Mouse (Mus musculus) small intestine, adult 2 months (tissue): Measurements from ENCODE around the gene Thap3. TPM values are rescaled to one million over a fixed set of nuclear protein-coding genes. Genes with fewer than 3 reads are reported as not detected.

ENCODE experiments used
- H3K27ac ChIP-seq: fragments of 200-500 bp; 2 replicates; pipeline ENCODE4 v1.5.1; 2012; ENCODE audit warnings: low read depth, low read length, control low read depth, inconsistent platforms; ENCODE audit not compliant: insufficient read depth
- H3K27me3 ChIP-seq: fragments of 200-500 bp; 2 replicates; pipeline ENCODE4 v1.6.1; 2012; ENCODE audit warnings: mild to moderate bottlenecking, moderate library complexity, low read length, inconsistent platforms; ENCODE audit not compliant: control insufficient read depth, insufficient read depth
- H3K36me3 ChIP-seq: fragments of 200-500 bp; 2 replicates; pipeline ENCODE4 v1.6.1; 2012; ENCODE audit warnings: mild to moderate bottlenecking, low read length, control low read depth, inconsistent platforms; ENCODE audit not compliant: control insufficient read depth, insufficient read depth
- H3K4me1 ChIP-seq: fragments of 200-500 bp; 2 replicates; pipeline ENCODE4 v1.6.1; 2012; ENCODE audit warnings: low read length, inconsistent platforms, mixed read lengths; ENCODE audit not compliant: control insufficient read depth, insufficient read depth, insufficient read length
- H3K4me3 ChIP-seq: fragments of 200-500 bp; 2 replicates; pipeline ENCODE4 v1.5.1; 2012; ENCODE audit warnings: low read depth, mild to moderate bottlenecking, control low read depth, inconsistent platforms, low read length, moderate library complexity
- CTCF ChIP-seq: fragments of 200-500 bp; IDR thresholded peaks from 2 replicates; pipeline ENCODE4 v1.5.1; 2012; ENCODE audit warnings: low read depth, mild to moderate bottlenecking, control low read depth, inconsistent platforms, low read length, moderate library complexity, mixed read lengths; ENCODE audit not compliant: insufficient replicate concordance, insufficient read length; ENCODE audit errors: extremely low read depth
- POLR2A ChIP-seq: fragments of 200-500 bp; IDR thresholded peaks from 2 replicates; pipeline ENCODE4 v1.6.1; 2012; ENCODE audit warnings: low read depth, mild to moderate bottlenecking, control low read depth, inconsistent platforms, low read length, moderate library complexity
- WGBS: fragments of 180-500 bp; shearing (Covaris S2); methylation state at CpG from one replicate; pipeline ENCODE4 v1.1.7; 2018; 5-methylcytosine and 5-hydroxymethylcytosine counted together
- polyA plus RNA-seq: library from polyadenylated mRNA; depleted of rRNA; stranded (reverse); fragments of >200 nt; gene quantifications from 2 replicates; pipeline ENCODE4 v1.2.3, GENCODE M21; 2012

Thap3 gene
- polyA plus RNA-seq, 1 experiment = 24.2 TPM

- 91% methylated on average over 26 of the region's 26 CpGs for WGBS
- peaks cover 47% of the 10 kb centered on the region for H3K36me3 ChIP-seq
- no peaks in the 10 kb centered on the region for H3K27me3 ChIP-seq
- H3K4me3 ChIP-seq = no peak overlapping the region
- no peak overlapping the region for H3K27ac ChIP-seq
- no peaks in the 10 kb centered on the region for H3K4me1 ChIP-seq
- no peak for TF ChIP-seq CTCF
- no peak for TF ChIP-seq POLR2A
Measured at GRCm38 (mm10) chr4:151968204-151968921, 20.4 kb downstream of the Thap3 start.

GRCm38 (mm10) chr4:151962817-151963216 lies 26.0 kb downstream of the Thap3 start:
- 83% methylated on average over 3 of the region's 3 CpGs for WGBS
- Histone ChIP-seq H3K27ac (no peak overlapping the region), H3K36me3 (peaks cover 44% of the 10 kb centered on the region), H3K4me3 (no peak overlapping the region), H3K4me1 (no peaks in the 10 kb centered on the region), H3K27me3 (no peaks in the 10 kb centered on the region)
- TF ChIP-seq POLR2A (no peak), CTCF (no peak)

- Histone ChIP-seq H3K4me3 (no peak overlapping the region), H3K27me3 (no peaks in the 10 kb centered on the region), H3K36me3 (peaks cover 49% of the 10 kb centered on the region), H3K4me1 (no peaks in the 10 kb centered on the region), H3K27ac (no peak overlapping the region)
- 35% methylated on average over 3 of the region's 3 CpGs for WGBS
- no peak for TF ChIP-seq POLR2A
- no peak for TF ChIP-seq CTCF
Measured at GRCm38 (mm10) chr4:151960513-151960854, 28.3 kb downstream of the Thap3 start.

- TF ChIP-seq CTCF (no peak), POLR2A (no peak)
- Histone ChIP-seq H3K36me3 (peaks cover 49% of the 10 kb centered on the region), H3K27me3 (no peaks in the 10 kb centered on the region), H3K4me1 (no peaks in the 10 kb centered on the region), H3K4me3 (no peak overlapping the region), H3K27ac (no peak overlapping the region)
- WGBS = 82% methylated on average over 11 of the region's 11 CpGs
Measured at GRCm38 (mm10) chr4:151959849-151960512, 28.8 kb downstream of the Thap3 start.

- Histone ChIP-seq H3K36me3 (peaks cover 51% of the 10 kb centered on the region), H3K4me1 (no peaks in the 10 kb centered on the region), H3K27ac (no peak overlapping the region), H3K27me3 (no peaks in the 10 kb centered on the region), H3K4me3 (no peak overlapping the region)
- 83% methylated on average over 9 of the region's 9 CpGs for WGBS
- TF ChIP-seq CTCF (no peak), POLR2A (no peak)
Measured at GRCm38 (mm10) chr4:151957584-151958315, 31.0 kb downstream of the Thap3 start.

GRCm38 (mm10) chr4:151955791-151956190 lies 33.0 kb downstream of the Thap3 start:
- Histone ChIP-seq H3K36me3 (peaks cover 55% of the 10 kb centered on the region), H3K4me3 (no peak overlapping the region), H3K27me3 (no peaks in the 10 kb centered on the region), H3K4me1 (no peaks in the 10 kb centered on the region), H3K27ac (no peak overlapping the region)
- TF ChIP-seq CTCF (no peak), POLR2A (no peak)
- 83% methylated on average over 1 of the region's 1 CpGs for WGBS

- Histone ChIP-seq H3K4me1 (no peaks in the 10 kb centered on the region), H3K27ac (no peak overlapping the region), H3K4me3 (no peak overlapping the region), H3K36me3 (peaks cover 48% of the 10 kb centered on the region), H3K27me3 (no peaks in the 10 kb centered on the region)
- no peak for TF ChIP-seq CTCF
- TF ChIP-seq POLR2A = no peak
- WGBS = 62% methylated on average over 6 of the region's 6 CpGs
Measured at GRCm38 (mm10) chr4:151953209-151953608, 35.6 kb downstream of the Thap3 start.
